Mouse (Mus musculus) embryonic facial prominence, embryonic 15.5 days (tissue): ENCODE results near the gene 4931409K22Rik. TPM values are rescaled to one million over a fixed set of nuclear protein-coding genes. Genes with fewer than 3 reads are reported as not detected.

Experiments
- ATAC-seq: fragments of 200-750 bp; cut with Nextera tagmentation; 2 replicates; pipeline ENCODE4 v1.8.0; 2017; ENCODE audit warnings: low read depth, moderate TSS enrichment; ENCODE audit not compliant: insufficient number of reproducible peaks, low FRiP score, low TSS enrichment
- H3K27ac ChIP-seq: fragments of 300-500 bp; sonication (generic); replicated peaks from 2 replicates; pipeline ENCODE4 v1.5.1; 2015; ENCODE audit warnings: mild to moderate bottlenecking, inconsistent platforms
- H3K27me3 ChIP-seq: fragments of 300-500 bp; sonication (generic); 2 replicates; pipeline ENCODE4 v1.6.1; 2015; ENCODE audit warnings: inconsistent platforms
- H3K36me3 ChIP-seq: fragments of 300-500 bp; sonication (generic); 2 replicates; pipeline ENCODE4 v1.6.1; 2015; ENCODE audit warnings: mild to moderate bottlenecking, inconsistent platforms
- H3K4me1 ChIP-seq: fragments of 300-500 bp; sonication (generic); 2 replicates; pipeline ENCODE4 v1.6.1; 2015; ENCODE audit warnings: inconsistent platforms
- H3K4me2 ChIP-seq: fragments of 300-500 bp; sonication (generic); replicated peaks from 2 replicates; pipeline ENCODE4 v1.6.1; 2015; ENCODE audit warnings: mild to moderate bottlenecking, inconsistent platforms
- H3K4me3 ChIP-seq: fragments of 300-500 bp; sonication (generic); replicated peaks from 2 replicates; pipeline ENCODE4 v1.5.1; 2015; ENCODE audit warnings: mild to moderate bottlenecking, inconsistent platforms
- H3K9ac ChIP-seq: fragments of 300-500 bp; sonication (generic); 2 replicates; pipeline ENCODE4 v1.6.1; 2015; ENCODE audit warnings: inconsistent platforms
- H3K9me3 ChIP-seq: fragments of 300-500 bp; sonication (generic); replicated peaks from 2 replicates; pipeline ENCODE4 v1.6.1; 2016; ENCODE audit warnings: inconsistent platforms
- WGBS: fragments of 180-500 bp; shearing (Covaris S2); methylation state at CpG from one replicate; pipeline ENCODE4 v1.1.7; 2015; 5-methylcytosine and 5-hydroxymethylcytosine counted together
- polyA plus RNA-seq: library from polyadenylated mRNA; unstranded; fragments of >200 nt; fragmentation: Nextera tagmentation; extraction: Ambion mirVana; gene quantifications from 2 replicates; pipeline ENCODE4 v1.2.1, GENCODE M21; 2015

The 4931409K22Rik gene
- polyA plus RNA-seq = 0.07 TPM in 1 of 2 replicates, not detected in the other

DNA sequence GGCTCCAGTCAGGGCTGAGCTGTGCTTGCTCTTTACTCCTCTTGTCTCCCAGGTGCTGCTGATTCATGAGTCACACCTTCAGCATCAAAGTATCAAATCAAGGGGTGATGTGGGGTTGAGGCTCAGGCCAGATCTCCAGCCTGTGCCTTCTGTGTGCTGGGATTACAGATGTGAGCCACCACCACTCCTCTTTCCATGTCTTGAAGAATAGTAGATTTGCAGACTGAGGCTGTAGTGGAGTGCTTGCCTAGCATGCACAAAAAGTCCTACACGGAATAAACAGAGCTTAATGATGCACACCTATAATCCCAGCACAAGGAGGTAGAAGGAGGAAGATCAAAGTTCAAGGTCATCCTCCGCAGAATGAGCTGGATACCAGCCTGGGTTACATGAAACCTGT, at the start of gene 4931409K22Rik:
4931409K22Rik (minus strand) TSS at position 101 of the 400 bp plus-strand sequence.
- 68% methylated on average over 2 of the region's 2 CpGs for WGBS
- ATAC-seq = no peak

DNA sequence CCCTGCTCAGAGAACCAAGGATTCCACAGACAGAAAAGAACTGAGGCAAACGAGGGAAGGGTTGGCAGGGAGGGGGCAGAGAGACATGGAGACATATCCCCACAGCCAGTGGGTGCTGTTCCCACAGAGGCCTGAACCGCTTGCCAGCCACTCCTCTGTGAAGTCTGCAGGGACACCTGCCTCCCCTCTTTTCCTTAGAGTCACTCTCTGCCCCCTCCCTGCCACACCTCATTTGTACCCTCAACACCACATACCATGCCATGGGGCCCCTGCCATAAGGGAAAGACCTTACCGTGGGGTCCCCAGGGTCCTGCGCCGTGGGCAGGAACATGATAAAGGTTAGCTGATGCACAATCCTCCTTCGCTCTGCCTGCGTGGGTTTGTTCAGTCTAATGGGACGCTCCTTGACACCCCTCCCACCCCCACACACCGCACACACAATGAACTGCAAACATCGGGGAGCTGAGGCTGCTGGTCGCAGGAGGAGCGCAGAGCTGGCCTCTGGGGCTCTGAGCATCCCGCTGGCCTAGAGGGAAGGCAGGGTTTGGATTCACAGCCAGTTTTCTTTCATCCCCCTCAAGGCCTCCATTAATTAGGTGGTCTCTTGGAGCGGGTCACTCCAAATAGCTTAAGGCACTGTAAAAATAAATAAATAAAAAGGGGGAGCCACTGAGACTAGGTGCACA, 49.5 kb upstream of the 4931409K22Rik start:
- Histone ChIP-seq H3K4me2 (peak overlapping the region; percentile 63), H3K4me3 (peak overlapping the region; percentile 76; the same call in 1 of the 2 replicates), H3K27ac (peak overlapping the region; percentile 99), H3K9ac (peak overlapping the region; percentile 76; the same call in 1 of the 2 replicates), H3K27me3 (no peaks in the 10 kb centered on the region), H3K36me3 (no peaks in the 10 kb centered on the region), H3K4me1 (peaks cover 44% of the 10 kb centered on the region), H3K9me3 (no peaks in the 10 kb centered on the region)
- ATAC-seq = no peak
- WGBS = 25% methylated on average over 14 of the region's 14 CpGs

More for the DNA sequence above, at the start of gene 4931409K22Rik:
- H3K27ac ChIP-seq = no peak within 1 kb of the TSS
- peaks cover 12% of the 10 kb centered on the region for H3K4me1 ChIP-seq
- no peak within 1 kb of the TSS for H3K9ac ChIP-seq
- H3K36me3 ChIP-seq = no peaks in the 10 kb centered on the region
- H3K27me3 ChIP-seq = no peaks in the 10 kb centered on the region
- H3K4me3 ChIP-seq = no peak within 1 kb of the TSS
- H3K9me3 ChIP-seq = no peaks in the 10 kb centered on the region
- no peak within 1 kb of the TSS for H3K4me2 ChIP-seq

DNA sequence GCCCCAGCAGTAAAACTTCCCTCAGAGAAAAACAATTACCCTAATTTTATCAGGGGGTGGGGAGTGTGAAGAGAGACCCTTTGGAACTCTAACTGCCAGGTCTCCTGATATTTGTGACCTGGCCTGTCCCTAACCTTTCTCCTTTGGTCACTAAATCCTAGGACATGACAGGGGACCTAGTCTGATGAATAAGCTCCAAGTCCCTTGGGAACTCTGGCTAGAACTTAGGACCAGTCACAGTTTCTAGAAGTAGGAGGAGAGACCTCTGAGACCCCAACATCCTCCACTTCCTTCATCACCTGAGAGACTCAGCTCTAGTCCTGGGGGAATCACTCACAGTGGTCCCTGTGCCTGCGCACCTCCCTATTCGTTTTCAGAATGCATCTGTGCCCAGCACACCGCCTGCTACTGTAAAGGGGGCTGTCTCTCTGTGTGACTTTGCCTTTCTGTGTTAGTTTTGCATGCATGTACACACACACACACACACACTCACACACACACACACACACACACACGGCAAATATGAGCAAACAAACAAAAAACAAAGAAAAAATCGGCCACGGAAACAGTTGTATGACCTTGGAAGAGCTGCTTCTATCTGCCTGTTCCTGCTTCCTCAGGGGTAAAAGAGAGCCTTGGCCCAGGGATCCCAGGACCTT, 48.8 kb upstream of the 4931409K22Rik start:
- Histone ChIP-seq H3K4me1 (peaks cover 51% of the 10 kb centered on the region), H3K27ac (peak overlapping the region; percentile 99), H3K27me3 (no peaks in the 10 kb centered on the region), H3K36me3 (no peaks in the 10 kb centered on the region), H3K9ac (peak overlapping the region; percentile 76; the same call in 1 of the 2 replicates), H3K4me2 (peak overlapping the region; percentile 63), H3K9me3 (no peaks in the 10 kb centered on the region), H3K4me3 (peak overlapping the region; percentile 76)
- 8% methylated on average over 6 of the region's 6 CpGs for WGBS
- ATAC-seq = no peak

DNA sequence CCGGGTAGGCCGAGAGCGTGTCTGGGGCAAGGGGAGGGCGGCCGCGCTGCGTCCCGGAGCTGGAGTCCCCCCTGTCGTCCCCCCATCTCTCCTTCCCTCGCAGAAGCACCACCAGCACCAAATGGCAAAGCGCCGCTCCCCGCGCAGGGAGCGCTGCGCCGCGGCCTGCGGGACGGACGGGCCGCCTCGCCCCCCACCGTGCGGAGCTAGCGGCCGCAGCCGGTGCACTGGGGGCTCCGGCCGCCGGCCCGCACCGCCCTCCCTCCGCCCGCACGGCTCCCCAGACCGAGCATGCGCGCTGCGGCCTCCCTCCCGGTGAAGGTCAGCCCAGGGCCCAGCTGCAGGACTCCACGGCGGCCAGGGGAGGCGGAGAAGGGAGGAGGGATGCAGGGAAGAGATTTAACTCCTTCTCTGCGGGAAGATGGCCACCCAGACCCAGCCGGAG, 48.1 kb upstream of the 4931409K22Rik start:
- Histone ChIP-seq H3K4me3 (peak overlapping the region; percentile 76), H3K4me2 (peak overlapping the region; percentile 63), H3K9ac (peak overlapping the region; percentile 76), H3K9me3 (no peaks in the 10 kb centered on the region), H3K4me1 (peaks cover 56% of the 10 kb centered on the region), H3K27ac (peak overlapping the region; percentile 99), H3K36me3 (no peaks in the 10 kb centered on the region), H3K27me3 (no peaks in the 10 kb centered on the region)
- WGBS = under 1% methylated on average over 38 of the region's 46 CpGs
- peak; percentile 80 for ATAC-seq

DNA sequence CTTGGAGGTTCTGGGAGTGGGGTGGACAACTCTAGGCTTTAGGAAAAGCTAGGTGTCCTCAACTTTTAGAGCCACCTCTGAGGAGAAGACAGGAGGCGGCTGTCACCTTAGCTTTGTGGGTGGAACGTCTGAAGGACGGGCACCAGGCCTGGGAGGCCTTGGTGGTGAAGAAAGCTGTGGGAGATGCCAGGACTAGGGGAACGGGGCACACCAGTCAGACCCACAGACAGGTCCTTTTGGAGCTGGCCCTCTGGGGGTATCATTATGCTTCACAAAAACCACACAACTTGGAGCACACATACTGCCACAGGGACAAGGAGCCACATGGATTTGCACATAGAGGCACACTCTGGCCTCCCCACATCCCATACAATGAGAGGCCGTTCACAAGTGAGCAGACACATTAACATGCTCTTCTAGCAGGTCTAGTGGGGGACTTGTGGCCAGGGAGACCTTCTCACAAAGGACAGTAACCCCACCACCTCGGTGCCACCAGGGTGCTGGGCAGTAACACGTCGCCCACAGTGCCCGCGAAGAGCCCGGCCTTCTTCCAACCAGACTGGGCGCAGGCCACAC, 47.6 kb upstream of the 4931409K22Rik start:
- Histone ChIP-seq H3K4me3 (peak overlapping the region; percentile 76), H3K36me3 (no peaks in the 10 kb centered on the region), H3K4me1 (peaks cover 61% of the 10 kb centered on the region), H3K9ac (peak overlapping the region; percentile 76), H3K27me3 (no peaks in the 10 kb centered on the region), H3K9me3 (no peaks in the 10 kb centered on the region), H3K4me2 (peak overlapping the region; percentile 63), H3K27ac (peak overlapping the region; percentile 99)
- ATAC-seq = no peak; the same call in 1 of the 2 replicates
- whole genome bisulfite sequencing = 13% methylated on average over 12 of the region's 12 CpGs

DNA sequence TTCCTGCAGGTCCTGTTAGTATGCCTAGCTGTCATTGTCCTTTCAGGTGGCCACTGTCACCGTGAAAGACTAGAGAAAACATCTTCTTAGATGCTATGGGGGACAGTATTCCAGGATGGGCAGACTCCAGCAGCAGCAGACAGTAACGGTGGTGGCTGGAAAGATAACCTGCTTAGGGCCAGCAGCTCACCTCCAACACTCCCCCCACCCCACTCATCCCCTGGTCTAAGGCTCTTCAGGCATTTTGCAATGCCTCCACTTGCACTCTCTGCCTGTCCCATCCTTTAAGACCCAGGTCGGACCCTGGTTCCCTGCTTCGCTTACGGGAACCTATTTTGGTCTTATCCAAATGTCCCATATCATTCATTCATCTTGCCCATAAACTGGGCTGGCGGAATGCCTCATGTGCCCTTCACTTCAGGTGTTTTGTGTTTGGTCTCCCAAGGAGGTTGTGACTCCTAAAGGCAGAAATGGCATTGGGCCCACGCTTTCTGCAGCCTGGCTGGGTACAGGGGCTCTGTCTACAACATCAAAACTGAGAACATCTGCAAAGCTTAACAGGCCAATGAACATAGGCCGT, 46.9 kb upstream of the 4931409K22Rik start:
- 67% methylated on average over 8 of the region's 8 CpGs for WGBS
- H3K4me2 ChIP-seq = peak overlapping the region; percentile 92

DNA sequence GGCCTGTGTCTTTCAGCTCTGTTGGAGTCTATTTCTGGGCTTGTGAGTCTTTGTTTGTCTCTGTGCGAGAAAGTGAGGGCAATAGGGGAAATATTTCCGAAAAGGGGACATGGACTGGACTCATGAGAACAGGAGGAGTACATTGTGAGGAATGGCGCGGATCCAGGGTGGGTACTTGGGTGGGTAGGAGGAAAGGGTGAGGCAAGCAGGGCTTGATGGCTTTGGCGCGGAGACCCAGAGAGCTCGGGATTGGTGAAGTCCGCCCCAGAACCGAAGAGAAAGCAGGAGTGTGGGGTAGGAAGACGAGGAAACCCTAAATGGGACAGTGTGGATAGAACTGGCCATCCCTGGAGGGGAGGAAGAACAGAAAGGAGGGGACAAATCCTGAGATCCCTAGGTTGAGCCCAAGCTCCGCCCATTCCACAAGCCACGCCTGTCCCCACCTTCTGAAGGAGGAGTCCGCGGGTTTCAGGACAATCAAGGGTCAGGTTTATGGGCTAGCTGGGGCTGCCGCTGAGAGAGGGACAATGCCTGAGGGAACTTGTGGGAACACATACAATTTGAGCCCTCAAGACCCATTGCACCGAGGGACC, 46.2 kb upstream of the 4931409K22Rik start:
- peak overlapping the region; percentile 99 for H3K27ac ChIP-seq
- H3K4me2 ChIP-seq = peak overlapping the region; percentile 92
- no peaks in the 10 kb centered on the region for H3K36me3 ChIP-seq
- H3K9me3 ChIP-seq = no peaks in the 10 kb centered on the region
- H3K27me3 ChIP-seq = no peaks in the 10 kb centered on the region
- peak; percentile 64 for ATAC-seq
- peak overlapping the region; percentile 68 for H3K4me3 ChIP-seq
- H3K9ac ChIP-seq = peak overlapping the region; percentile 78
- under 1% methylated on average over 16 of the region's 16 CpGs for whole genome bisulfite sequencing
- peaks cover 74% of the 10 kb centered on the region for H3K4me1 ChIP-seq

More for the DNA sequence above, 46.9 kb upstream of the 4931409K22Rik start:
- Histone ChIP-seq H3K9ac (no peak overlapping the region), H3K27me3 (no peaks in the 10 kb centered on the region), H3K27ac (peak overlapping the region; percentile 99), H3K9me3 (no peaks in the 10 kb centered on the region), H3K4me1 (peaks cover 67% of the 10 kb centered on the region), H3K36me3 (no peaks in the 10 kb centered on the region), H3K4me3 (peak overlapping the region; percentile 68)
- ATAC-seq = no peak

DNA sequence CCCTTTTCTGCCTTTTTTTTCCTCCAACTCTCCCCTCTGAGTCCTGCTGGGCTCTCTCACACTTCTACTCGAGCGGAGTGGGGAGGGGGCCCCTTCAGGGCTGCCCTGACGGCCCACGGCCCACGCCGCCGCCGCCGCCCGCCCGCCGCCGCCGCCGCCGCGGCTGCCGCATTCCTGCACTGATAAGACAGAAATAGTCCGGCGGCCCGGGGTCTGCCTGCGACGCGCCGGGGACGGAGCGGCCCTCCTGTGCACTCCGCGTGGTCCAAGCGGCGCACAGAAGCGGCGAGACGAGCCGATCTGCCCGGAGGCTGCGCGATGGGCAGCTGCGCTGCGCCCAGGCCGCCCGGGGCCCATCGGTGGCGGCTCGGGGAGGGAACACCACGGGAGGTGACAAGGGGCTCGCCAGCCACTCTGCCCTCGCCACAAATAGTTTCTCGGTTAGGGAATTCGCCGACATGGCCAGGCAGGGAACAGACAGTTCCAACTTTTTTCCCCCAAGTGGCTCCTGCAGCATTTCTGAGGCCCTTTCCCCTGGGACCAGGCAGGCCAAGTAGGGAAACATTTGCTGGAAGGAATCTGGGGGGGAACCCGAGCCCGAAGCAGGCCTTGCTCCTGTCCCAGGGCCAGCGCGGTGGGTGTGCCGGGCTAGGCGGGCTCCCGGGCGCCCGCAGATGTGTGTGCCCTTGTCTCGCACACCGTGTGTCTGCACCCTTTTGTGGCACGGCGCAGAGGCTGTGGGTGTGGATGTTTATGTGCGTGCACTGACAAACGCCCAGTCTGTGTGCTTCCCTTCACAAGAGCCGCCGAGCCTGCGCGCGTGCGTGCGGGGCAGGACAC, 45.5 kb upstream of the 4931409K22Rik start:
- H3K4me1 ChIP-seq = peaks cover 78% of the 10 kb centered on the region
- WGBS = under 1% methylated on average over 73 of the region's 73 CpGs
- ATAC-seq = peak; percentile 48

DNA sequence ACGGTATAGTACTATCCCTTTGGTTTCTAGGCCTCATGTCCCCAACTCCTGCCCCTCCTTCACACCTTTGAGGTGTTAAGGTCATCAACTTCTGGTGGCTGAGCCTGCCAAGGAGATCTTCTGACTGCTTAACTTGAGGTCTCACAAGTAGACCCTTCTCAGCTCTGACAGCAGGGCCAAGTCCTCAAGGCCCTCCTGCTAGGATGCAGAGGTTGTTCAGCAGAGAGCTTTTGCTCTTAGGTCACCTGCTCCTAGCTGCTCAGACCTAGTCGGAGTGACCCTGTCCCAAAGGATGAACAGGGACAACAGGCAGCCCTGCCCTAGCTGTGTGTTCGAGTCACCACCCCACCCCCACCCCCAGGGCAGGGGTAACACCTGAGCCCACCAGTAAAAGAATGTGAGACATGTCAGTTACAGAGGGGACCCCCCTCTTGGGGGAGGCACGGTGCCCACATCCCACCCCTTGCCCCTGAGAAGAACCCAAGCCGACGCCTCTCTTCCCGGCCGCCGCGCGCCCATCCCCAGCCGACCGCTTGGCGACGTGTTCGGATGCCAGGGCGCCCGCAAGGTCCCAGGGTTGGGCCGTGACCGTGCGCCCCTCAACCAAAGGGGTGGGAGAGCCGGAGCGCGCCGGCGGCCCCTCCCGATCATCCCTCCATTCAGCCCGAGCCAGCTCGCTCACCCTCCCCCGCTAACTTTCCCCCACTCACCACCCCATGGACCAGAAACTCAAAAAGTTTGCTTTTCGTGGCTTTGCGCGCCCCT, 44.6 kb upstream of the 4931409K22Rik start:
- H3K9me3 ChIP-seq = no peaks in the 10 kb centered on the region
- H3K27me3 ChIP-seq = no peaks in the 10 kb centered on the region
- peak; percentile 12 for ATAC-seq
- 2% methylated on average over 33 of the region's 33 CpGs for WGBS
- H3K9ac ChIP-seq = peak overlapping the region; percentile 78
- peak overlapping the region; percentile 92 for H3K4me2 ChIP-seq
- peak overlapping the region; percentile 99 for H3K27ac ChIP-seq
- no peaks in the 10 kb centered on the region for H3K36me3 ChIP-seq
- peak overlapping the region; percentile 68 for H3K4me3 ChIP-seq
- peaks cover 79% of the 10 kb centered on the region for H3K4me1 ChIP-seq

More for the DNA sequence above, 45.5 kb upstream of the 4931409K22Rik start:
- Histone ChIP-seq H3K9ac (peak overlapping the region; percentile 78), H3K9me3 (no peaks in the 10 kb centered on the region), H3K4me3 (peak overlapping the region; percentile 68), H3K27ac (peak overlapping the region; percentile 99), H3K4me2 (peak overlapping the region; percentile 92), H3K27me3 (no peaks in the 10 kb centered on the region), H3K36me3 (no peaks in the 10 kb centered on the region)
